Mouse (Mus musculus) olfactory bulb, adult 2 months (tissue): ENCODE measurements around the gene Mysm1.

Experiments used
- CTCF ChIP-seq: fragments of 200-500 bp; IDR thresholded peaks from 2 replicates; pipeline ENCODE4 v1.5.1; 2012; ENCODE audit warnings: low read depth, mild to moderate bottlenecking, low read length, moderate library complexity; ENCODE audit not compliant: insufficient read depth
- POLR2A ChIP-seq: fragments of 200-500 bp; IDR thresholded peaks from 2 replicates; pipeline ENCODE4 v1.6.1; 2012; ENCODE audit warnings: mild to moderate bottlenecking, low read depth, low read length, moderate library complexity; ENCODE audit not compliant: insufficient read depth

DNA sequence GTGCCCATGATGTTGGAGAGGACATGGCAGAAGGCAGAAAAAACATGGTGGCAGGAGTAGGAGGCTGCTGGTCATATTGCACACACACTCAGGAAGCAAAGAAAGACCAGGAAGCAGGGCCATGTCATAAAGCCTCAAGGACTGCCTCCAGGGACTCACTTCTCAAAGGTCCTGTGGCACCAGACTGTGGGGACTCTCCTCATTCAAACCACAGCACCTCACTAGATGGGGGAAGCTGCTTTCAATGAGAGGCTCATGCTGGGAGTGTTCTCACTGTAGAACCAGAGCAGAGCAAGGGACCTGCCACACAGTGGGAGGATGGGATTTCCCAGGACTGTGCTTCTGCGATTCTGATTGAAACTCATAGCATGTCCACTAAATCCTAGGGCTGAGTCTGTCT lies 21.2 kb upstream of the Mysm1 start:
- TF ChIP-seq CTCF (no peak), POLR2A (no peak)
